Mouse (Mus musculus) layer of hippocampus, adult 6 months (tissue): Measurements from ENCODE around the gene Vmn1r204. TPM values are rescaled to one million over a fixed set of nuclear protein-coding genes. Genes with fewer than 3 reads are reported as not detected.

ENCODE experiments used
- long read RNA-seq, 2 experiments: library from polyadenylated mRNA; unstranded; transcript quantifications; one replicate each; pipeline ENCODE4 v2.0.0; 2019 to 2020
- polyA plus RNA-seq: library from polyadenylated mRNA; unstranded; fragments of <200 nt; fragmentation: Nextera tagmentation; gene quantifications from 2 replicates; pipeline ENCODE4 v1.2.3, GENCODE M21; 2021

Vmn1r204 gene
- not detected in 2 replicates for polyA plus RNA-seq
- long read RNA-seq, experiment 1 = 0 reads
- long read RNA-seq, experiment 2 = 0 reads

GRCm38 (mm10) chr13:22552898-22553297 lies at the start of gene Vmn1r204:
Gene Vmn1r204, plus strand, starts transcription at chr13:22553198.

GRCm38 (mm10) chr13:22505281-22505680 lies 47.7 kb upstream of the Vmn1r204 start, which contains the start of gene Vmn1r202:
Gene Vmn1r202, minus strand, starts transcription at chr13:22505381.

DNA sequence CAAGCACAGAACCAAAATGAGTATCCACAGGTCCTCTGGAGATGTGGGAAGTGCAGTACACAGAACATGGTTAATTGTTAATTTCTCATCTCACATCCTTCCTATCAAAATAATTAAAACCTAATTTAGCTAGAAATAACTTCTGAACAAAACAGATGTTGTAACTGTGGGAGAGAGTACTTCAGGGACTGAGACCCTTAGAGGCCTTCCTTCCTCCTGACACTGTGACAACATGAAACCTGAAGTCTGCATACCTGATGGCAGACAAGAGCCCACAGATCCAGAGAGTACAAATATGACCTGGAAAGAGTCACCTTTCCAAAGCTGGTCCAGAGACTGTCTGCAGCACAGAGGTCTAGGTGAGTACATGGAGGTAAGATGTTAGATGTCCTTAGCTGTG lies 35.2 kb upstream of the Vmn1r204 start, which contains the start of gene Vmn1r203:
Gene Vmn1r203 (plus strand): TSS at position 301 of the 400 bp plus-strand sequence.

DNA sequence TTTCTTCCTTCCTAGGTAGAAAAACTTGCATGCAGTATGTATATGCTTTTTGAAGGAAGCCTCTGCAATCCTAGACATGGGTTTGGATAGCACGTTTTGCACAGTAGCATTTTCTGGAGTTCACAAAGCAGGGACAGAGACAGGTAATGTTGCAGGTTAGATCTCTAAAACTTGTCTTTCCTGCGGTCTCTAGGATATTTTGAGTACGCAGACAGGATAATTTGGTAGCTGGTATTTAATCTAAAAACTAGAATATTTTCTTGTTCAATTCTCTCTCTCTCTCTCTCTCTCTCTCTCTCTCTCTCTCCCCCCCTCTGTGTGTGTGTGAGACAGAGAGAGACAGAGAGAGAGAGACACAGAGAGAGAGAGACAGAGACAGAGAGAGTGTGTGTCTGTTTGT lies 39.9 kb downstream of the Vmn1r204 start, which contains the start of gene Vmn1r205:
Gene Vmn1r205 (minus strand): TSS at position 101 of the 400 bp plus-strand sequence.

Other genes starting within 250 kb of the Vmn1r204 start
- gene Vmn1r197, start 228.6 kb upstream of the Vmn1r204 start, polyA plus RNA-seq = not detected in 2 replicates
- gene Vmn1r198, start 202.8 kb upstream of the Vmn1r204 start, polyA plus RNA-seq = not detected in 2 replicates
- not detected in 2 replicates for gene Vmn1r199, start 173.4 kb upstream of the Vmn1r204 start, polyA plus RNA-seq
- not detected in 2 replicates for gene Vmn1r200, start 162.8 kb upstream of the Vmn1r204 start, polyA plus RNA-seq
- not detected in 2 replicates for gene Vmn1r201, start 81.3 kb upstream of the Vmn1r204 start, polyA plus RNA-seq
- gene Vmn1r202, start 47.8 kb upstream of the Vmn1r204 start, polyA plus RNA-seq = not detected in 2 replicates
- gene Vmn1r203, start 35.1 kb upstream of the Vmn1r204 start, polyA plus RNA-seq = not detected in 2 replicates
- not detected in 2 replicates for gene Vmn1r205, start 39.8 kb downstream of the Vmn1r204 start, polyA plus RNA-seq
- gene Vmn1r206, start 71.1 kb downstream of the Vmn1r204 start, polyA plus RNA-seq = not detected in 2 replicates
- not detected in 2 replicates for gene Vmn1r207-ps, start 176.4 kb downstream of the Vmn1r204 start, polyA plus RNA-seq
- gene Vmn1r208, start 224.2 kb downstream of the Vmn1r204 start, polyA plus RNA-seq = not detected in 2 replicates